Mouse (Mus musculus) kidney, adult 2 months (tissue): ENCODE results near the gene Upf2. TPM values are rescaled to one million over a fixed set of nuclear protein-coding genes. Genes with fewer than 3 reads are reported as not detected.
"Not testable (repeated sequence)": the region's sequence is repeated elsewhere in the genome, so short reads cannot be mapped to it uniquely, and the experiment has no call there.

Experiments used
- DNase-seq: peaks from one replicate; pipeline ENCODE4 v3.0.0; 2021
- H3K27ac ChIP-seq: fragments of 200-500 bp; 2 replicates; pipeline ENCODE4 v1.5.1; 2012; ENCODE audit warnings: low read depth, low read length, control low read depth, inconsistent platforms; ENCODE audit not compliant: insufficient read depth
- H3K27me3 ChIP-seq: fragments of 200-500 bp; replicated peaks from 2 replicates; pipeline ENCODE4 v1.6.1; 2012; ENCODE audit warnings: mild to moderate bottlenecking, moderate library complexity, low read length, inconsistent platforms; ENCODE audit not compliant: control insufficient read depth, insufficient read depth
- H3K36me3 ChIP-seq: fragments of 200-500 bp; 2 replicates; pipeline ENCODE4 v1.6.1; 2012; ENCODE audit warnings: mild to moderate bottlenecking, moderate library complexity, low read length, inconsistent platforms; ENCODE audit not compliant: control insufficient read depth, insufficient read depth
- H3K4me1 ChIP-seq: fragments of 200-500 bp; 2 replicates; pipeline ENCODE4 v1.6.1; 2011; ENCODE audit warnings: low read length; ENCODE audit not compliant: control insufficient read depth, insufficient read depth
- H3K4me3 ChIP-seq: fragments of 200-500 bp; 2 replicates; pipeline ENCODE4 v1.5.1; 2011; ENCODE audit warnings: mild to moderate bottlenecking, low read depth, low read length, control low read depth; ENCODE audit not compliant: insufficient read depth
- CTCF ChIP-seq: fragments of 200-500 bp; conservative IDR thresholded peaks from 2 replicates; pipeline ENCODE4 v1.5.1; 2011; ENCODE audit warnings: low read depth, mild to moderate bottlenecking, control low read depth, low read length, moderate library complexity, mixed read lengths; ENCODE audit not compliant: insufficient read depth, insufficient read length
- POLR2A ChIP-seq: fragments of 200-500 bp; IDR thresholded peaks from one replicate; pipeline ENCODE4 v1.6.1; 2011; ENCODE audit warnings: low read depth, low read length, control low read depth
- WGBS: fragments of 180-500 bp; shearing (Covaris S2); methylation state at CpG from one replicate; pipeline ENCODE4 v1.1.7; 2018; 5-methylcytosine and 5-hydroxymethylcytosine counted together
- polyA plus RNA-seq: library from polyadenylated mRNA; depleted of rRNA; stranded (reverse); fragments of >200 nt; gene quantifications from 2 replicates; pipeline ENCODE4 v1.2.3, GENCODE M21; 2012

The Upf2 gene
- polyA plus RNA-seq, 1 experiment, result 4.3 TPM

- Histone ChIP-seq H3K4me3 (no peak overlapping the region), H3K4me1 (no peaks in the 10 kb centered on the region), H3K27me3 (no peaks in the 10 kb centered on the region), H3K36me3 (no peaks in the 10 kb centered on the region), H3K27ac (no peak overlapping the region)
- WGBS, result 96% methylated on average over 1 of the region's 1 CpGs
- no peak for DNase-seq
- TF ChIP-seq CTCF (no peak), POLR2A (no peak)
Observed at GRCm38 (mm10) chr2:6083696-6084095, 132.4 kb downstream of the Upf2 start.

GRCm38 (mm10) chr2:6085622-6086530 lies 134.6 kb downstream of the Upf2 start:
- H3K4me3 ChIP-seq, result no peak overlapping the region
- TF ChIP-seq POLR2A (no peak), CTCF (no peak)
- no peak for DNase-seq
- no peak overlapping the region for H3K27ac ChIP-seq
- WGBS, result 73% methylated on average over 19 of the region's 19 CpGs
- no peaks in the 10 kb centered on the region for H3K4me1 ChIP-seq
- no peaks in the 10 kb centered on the region for H3K36me3 ChIP-seq
- H3K27me3 ChIP-seq, result no peaks in the 10 kb centered on the region

GRCm38 (mm10) chr2:6087151-6087550 lies 135.9 kb downstream of the Upf2 start:
- WGBS, result 88% methylated on average over 5 of the region's 5 CpGs
- TF ChIP-seq POLR2A (no peak), CTCF (no peak)
- DNase-seq, result peak; percentile 20
- no peak overlapping the region for H3K4me3 ChIP-seq
- no peaks in the 10 kb centered on the region for H3K27me3 ChIP-seq
- H3K36me3 ChIP-seq, result no peaks in the 10 kb centered on the region
- H3K4me1 ChIP-seq, result no peaks in the 10 kb centered on the region
- no peak overlapping the region for H3K27ac ChIP-seq

- not testable (repeated sequence) for H3K4me1 ChIP-seq, H3K4me3 ChIP-seq, H3K36me3 ChIP-seq, DNase-seq, H3K27ac ChIP-seq, H3K27me3 ChIP-seq
- 91% methylated on average over 16 of the region's 16 CpGs for WGBS
Observed at GRCm38 (mm10) chr2:6089941-6090340, 138.7 kb downstream of the Upf2 start.

- Histone ChIP-seq H3K27ac (no peak overlapping the region), H3K4me3 (no peak overlapping the region), H3K36me3 (no peaks in the 10 kb centered on the region), H3K27me3 (no peaks in the 10 kb centered on the region), H3K4me1 (no peaks in the 10 kb centered on the region)
- WGBS, result 81% methylated on average over 7 of the region's 7 CpGs
- TF ChIP-seq CTCF (no peak), POLR2A (no peak)
- DNase-seq, result no peak
Observed at GRCm38 (mm10) chr2:6097113-6097716, 145.9 kb downstream of the Upf2 start.

GRCm38 (mm10) chr2:6098924-6099323 lies 147.7 kb downstream of the Upf2 start:
- no peaks in the 10 kb centered on the region for H3K4me1 ChIP-seq
- H3K27ac ChIP-seq, result no peak overlapping the region
- no peaks in the 10 kb centered on the region for H3K36me3 ChIP-seq
- H3K27me3 ChIP-seq, result no peaks in the 10 kb centered on the region
- WGBS, result 34% methylated on average over 6 of the region's 6 CpGs
- peak; percentile 33 for DNase-seq
- TF ChIP-seq CTCF (no peak), POLR2A (no peak)
- H3K4me3 ChIP-seq, result no peak overlapping the region

- H3K27me3 ChIP-seq, result no peaks in the 10 kb centered on the region
- WGBS, result 82% methylated on average over 9 of the region's 9 CpGs
- no peaks in the 10 kb centered on the region for H3K4me1 ChIP-seq
- TF ChIP-seq POLR2A (no peak), CTCF (no peak)
- H3K27ac ChIP-seq, result no peak overlapping the region
- H3K4me3 ChIP-seq, result no peak overlapping the region
- no peaks in the 10 kb centered on the region for H3K36me3 ChIP-seq
- DNase-seq, result no peak
Observed at GRCm38 (mm10) chr2:6099443-6099842, 148.2 kb downstream of the Upf2 start.
